Mouse (Mus musculus) adrenal gland, postnatal 14 days (tissue): ENCODE data around the gene Kmt2a. TPM values are rescaled to one million over a fixed set of nuclear protein-coding genes. Genes with fewer than 3 reads are reported as not detected.

Source experiments
- total RNA-seq: library from RNA; stranded (reverse); gene quantifications from 2 replicates; pipeline ENCODE4 v1.2.3, GENCODE M21; 2021

Kmt2a gene
- total RNA-seq, 1 experiment from 2014 or later, result 37.2 TPM

Other genes with a start within 250 kb of the Kmt2a start
- gene Treh, start 208.1 kb downstream of the Kmt2a start, total RNA-seq, result not detected in 2 replicates
- gene Phldb1, start 146.1 kb downstream of the Kmt2a start, total RNA-seq, result 45.1 and 60.5 TPM in 2 replicates
- 160 and 166 TPM in 2 replicates for gene Arcn1, start 113.5 kb downstream of the Kmt2a start, total RNA-seq
- gene Ift46, start 113.4 kb downstream of the Kmt2a start, total RNA-seq, result 72.1 and 82.3 TPM in 2 replicates
- gene Tmem25, start 82.0 kb downstream of the Kmt2a start, total RNA-seq, result 5.3 and 5.5 TPM in 2 replicates
- 5.6 and 64.1 TPM in 2 replicates for gene Ttc36, start 78.2 kb downstream of the Kmt2a start, total RNA-seq
- gene Atp5l, start 39.4 kb upstream of the Kmt2a start, total RNA-seq, result 638 TPM in 2 replicates
- 89.5 and 100 TPM in 2 replicates for gene Ube4a, start 84.3 kb upstream of the Kmt2a start, total RNA-seq
- 2.2 and 14.5 TPM in 2 replicates for gene Cd3g, start 99.1 kb upstream of the Kmt2a start, total RNA-seq
- gene Cd3d, start 100.5 kb upstream of the Kmt2a start, total RNA-seq, result 1.5 and 12.5 TPM in 2 replicates
- gene Cd3e, start 128.3 kb upstream of the Kmt2a start, total RNA-seq, result 1.8 and 19.1 TPM in 2 replicates
- gene Mpzl2, start 158.5 kb upstream of the Kmt2a start, total RNA-seq, result 13.0 and 15.3 TPM in 2 replicates
- 5.2 and 7.7 TPM in 2 replicates for gene Mpzl3, start 173.9 kb upstream of the Kmt2a start, total RNA-seq
- gene Jaml, start 197.9 kb upstream of the Kmt2a start, total RNA-seq, result 1.0 and 3.4 TPM in 2 replicates
- gene Scn2b, start 236.5 kb upstream of the Kmt2a start, total RNA-seq, result 7.6 and 8.6 TPM in 2 replicates